Mouse (Mus musculus): ENCODE measurements at regions not wholly inside any gene's neighbourhood (a gene's known extent, or its start where the extent isn't known, plus 50 kb on each side); places are given as distances from the start of the nearest gene placed in this dataset.

DNA sequence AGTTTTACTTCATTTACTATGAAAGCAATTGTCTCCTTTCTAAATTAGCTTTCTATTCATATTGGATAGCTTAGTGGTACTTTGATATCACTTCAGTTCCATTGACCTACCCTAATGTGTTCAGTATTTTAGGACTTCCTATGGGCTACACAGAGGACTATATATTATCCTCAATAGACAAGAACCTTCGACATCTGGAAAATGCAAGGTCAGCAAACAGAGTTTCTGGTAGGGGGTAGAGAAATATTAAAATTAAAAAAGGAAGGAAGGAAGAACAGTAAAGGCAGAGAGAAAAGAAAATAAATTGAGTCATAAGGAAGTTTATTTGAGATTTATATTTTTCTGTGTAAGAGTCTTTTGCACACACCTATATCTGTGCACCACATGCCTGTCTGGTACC, 107.4 kb upstream of the Insig1 start:
- in situ Hi-C loops (cut with MboI; ENCODE audit: low sequenced_read_pairs in 2 of 2, unreplicated experiment in 2 of 2) = no loop called here
- Histone ChIP-seq H3K9ac (ENCODE audit: insufficient read depth, low read depth, low read length, poor library complexity, severe bottlenecking) (no peak overlapping the region), H3K4me3 (ENCODE audit: insufficient read depth in 1 of 2, low read depth in 1 of 2, low read length in 2 of 2, poor library complexity in 1 of 2, severe bottlenecking in 1 of 2) (no peak overlapping the region), H3K27ac (ENCODE audit: insufficient read depth, low read depth, low read length, poor library complexity, severe bottlenecking) (no peak overlapping the region), H3K36me3 (ENCODE audit: control insufficient read depth, insufficient read depth, low read length, poor library complexity, severe bottlenecking) (no peaks in the 10 kb centered on the region), H3K4me1 (ENCODE audit: control insufficient read depth in 2 of 2, insufficient read depth in 2 of 2, low read length in 2 of 2, poor library complexity in 1 of 2) (no peaks in the 10 kb centered on the region), H3K9me3 (ENCODE audit: control insufficient read depth, insufficient read depth, low read depth, low read length) (no peaks in the 10 kb centered on the region)
- TF ChIP-seq MAFK (IDR thresholded peaks at IDR 0.05; ENCODE audit: insufficient read depth, low read depth, low read length) (peak; percentile 69), HCFC1 (IDR thresholded peaks at IDR 0.05; ENCODE audit: borderline replicate concordance, insufficient read depth, low read length) (no peak)
- no peak for DNase-seq (ENCODE audit: low read depth, low spot score)

GRCm38 (mm10) chr5:27995186-27995585, 76.0 kb upstream of the Insig1 start:
- peak; percentile 45 for DNase-seq (ENCODE audit: low read depth, low spot score)
- in situ Hi-C loops (cut with MboI; ENCODE audit: low sequenced_read_pairs in 2 of 2, unreplicated experiment in 2 of 2) = no loop called here
- TF ChIP-seq ZC3H11A (IDR thresholded peaks at IDR 0.05; ENCODE audit: borderline replicate concordance, low read depth, low read length) (peak; percentile 56; the same call in 1 of the 2 replicates), CHD2 (IDR thresholded peaks at IDR 0.05; ENCODE audit: low read depth, low read length) (no peak)
- H3K9me3 ChIP-seq (ENCODE audit: control insufficient read depth, insufficient read depth, low read depth, low read length) = no peaks in the 10 kb centered on the region
- H3K36me3 ChIP-seq (ENCODE audit: control insufficient read depth, insufficient read depth, low read length, poor library complexity, severe bottlenecking) = no peaks in the 10 kb centered on the region
- H3K4me1 ChIP-seq (ENCODE audit: control insufficient read depth in 2 of 2, insufficient read depth in 2 of 2, low read length in 2 of 2, poor library complexity in 1 of 2) = no peaks in the 10 kb centered on the region
- no peak overlapping the region for H3K27ac ChIP-seq (ENCODE audit: insufficient read depth, low read depth, low read length, poor library complexity, severe bottlenecking)
- H3K9ac ChIP-seq (ENCODE audit: insufficient read depth, low read depth, low read length, poor library complexity, severe bottlenecking) = no peak overlapping the region
- no peak overlapping the region for H3K4me3 ChIP-seq (ENCODE audit: insufficient read depth in 1 of 2, low read depth in 1 of 2, low read length in 2 of 2, poor library complexity in 1 of 2, severe bottlenecking in 1 of 2)

DNA sequence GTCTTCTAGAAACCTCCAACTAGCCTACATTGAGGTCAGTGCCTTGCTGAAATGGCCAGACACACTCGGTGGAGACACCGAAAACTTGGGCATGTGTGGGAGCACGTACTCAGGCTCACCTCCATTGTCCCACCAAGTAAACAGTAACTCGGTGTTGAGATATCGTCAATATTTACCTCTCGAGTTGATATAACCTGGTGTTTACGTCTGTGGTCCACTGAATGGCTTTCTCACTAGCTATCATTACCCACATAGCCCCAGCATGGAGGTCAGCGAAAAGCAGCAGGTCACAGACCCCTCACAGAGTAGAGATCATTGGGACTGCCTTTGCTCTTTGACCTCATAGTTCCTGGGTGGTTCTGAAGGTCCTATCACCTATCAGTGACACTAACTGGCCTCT, 73.4 kb upstream of the Insig1 start:
- H3K9me3 ChIP-seq (ENCODE audit: control insufficient read depth, insufficient read depth, low read depth, low read length) = no peaks in the 10 kb centered on the region
- H3K4me3 ChIP-seq (ENCODE audit: insufficient read depth in 1 of 2, low read depth in 1 of 2, low read length in 2 of 2, poor library complexity in 1 of 2, severe bottlenecking in 1 of 2) = no peak overlapping the region
- no peak for TF ChIP-seq MAFK (IDR thresholded peaks at IDR 0.05; ENCODE audit: insufficient read depth, low read depth, low read length)
- no peak for TF ChIP-seq CHD2 (IDR thresholded peaks at IDR 0.05; ENCODE audit: low read depth, low read length)
- TF ChIP-seq HCFC1 (IDR thresholded peaks at IDR 0.05; ENCODE audit: borderline replicate concordance, insufficient read depth, low read length) = no peak
- TF ChIP-seq ZNF384 (IDR thresholded peaks at IDR 0.05; ENCODE audit: low read depth, low read length) = no peak
- no peak for TF ChIP-seq ZC3H11A (IDR thresholded peaks at IDR 0.05; ENCODE audit: borderline replicate concordance, low read depth, low read length)
- H3K36me3 ChIP-seq (ENCODE audit: control insufficient read depth, insufficient read depth, low read length, poor library complexity, severe bottlenecking) = no peaks in the 10 kb centered on the region
- no peak overlapping the region for H3K9ac ChIP-seq (ENCODE audit: insufficient read depth, low read depth, low read length, poor library complexity, severe bottlenecking)
- no peak overlapping the region for H3K27ac ChIP-seq (ENCODE audit: insufficient read depth, low read depth, low read length, poor library complexity, severe bottlenecking)
- no peak for DNase-seq (ENCODE audit: low read depth, low spot score)
- no peaks in the 10 kb centered on the region for H3K4me1 ChIP-seq (ENCODE audit: control insufficient read depth in 2 of 2, insufficient read depth in 2 of 2, low read length in 2 of 2, poor library complexity in 1 of 2)
- in situ Hi-C loops (cut with MboI; ENCODE audit: low sequenced_read_pairs in 2 of 2, unreplicated experiment in 2 of 2) = no loop called here

DNA sequence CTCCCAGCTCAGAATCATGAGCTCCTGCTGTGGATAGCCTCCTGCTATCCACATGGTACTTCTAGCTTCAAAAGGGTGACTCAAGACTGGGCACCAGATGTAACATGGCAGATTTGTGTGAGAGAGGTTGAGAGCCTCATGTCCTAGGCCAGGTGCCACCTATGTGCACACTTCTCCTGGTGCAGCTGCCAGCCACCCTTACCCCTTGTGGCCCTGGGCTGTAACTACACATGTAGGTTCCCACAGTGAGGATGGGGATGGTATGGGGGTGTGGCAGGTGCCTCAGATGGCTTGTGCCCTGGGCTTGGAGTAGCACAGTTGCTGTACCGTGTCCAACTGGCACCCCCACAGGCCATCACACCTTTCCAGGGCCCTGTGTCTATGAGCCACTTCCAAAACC, 68.2 kb upstream of the Insig1 start:
- H3K4me3 ChIP-seq (ENCODE audit: insufficient read depth in 1 of 2, low read depth in 1 of 2, low read length in 2 of 2, poor library complexity in 1 of 2, severe bottlenecking in 1 of 2) = no peak overlapping the region
- no peak for DNase-seq (ENCODE audit: low read depth, low spot score)
- TF ChIP-seq HCFC1 (IDR thresholded peaks at IDR 0.05; ENCODE audit: borderline replicate concordance, insufficient read depth, low read length) = no peak
- no peak for TF ChIP-seq ZC3H11A (IDR thresholded peaks at IDR 0.05; ENCODE audit: borderline replicate concordance, low read depth, low read length)
- no peak for TF ChIP-seq CHD2 (IDR thresholded peaks at IDR 0.05; ENCODE audit: low read depth, low read length)
- TF ChIP-seq MAFK (IDR thresholded peaks at IDR 0.05; ENCODE audit: insufficient read depth, low read depth, low read length) = no peak
- no peak for TF ChIP-seq ZNF384 (IDR thresholded peaks at IDR 0.05; ENCODE audit: low read depth, low read length)

DNA sequence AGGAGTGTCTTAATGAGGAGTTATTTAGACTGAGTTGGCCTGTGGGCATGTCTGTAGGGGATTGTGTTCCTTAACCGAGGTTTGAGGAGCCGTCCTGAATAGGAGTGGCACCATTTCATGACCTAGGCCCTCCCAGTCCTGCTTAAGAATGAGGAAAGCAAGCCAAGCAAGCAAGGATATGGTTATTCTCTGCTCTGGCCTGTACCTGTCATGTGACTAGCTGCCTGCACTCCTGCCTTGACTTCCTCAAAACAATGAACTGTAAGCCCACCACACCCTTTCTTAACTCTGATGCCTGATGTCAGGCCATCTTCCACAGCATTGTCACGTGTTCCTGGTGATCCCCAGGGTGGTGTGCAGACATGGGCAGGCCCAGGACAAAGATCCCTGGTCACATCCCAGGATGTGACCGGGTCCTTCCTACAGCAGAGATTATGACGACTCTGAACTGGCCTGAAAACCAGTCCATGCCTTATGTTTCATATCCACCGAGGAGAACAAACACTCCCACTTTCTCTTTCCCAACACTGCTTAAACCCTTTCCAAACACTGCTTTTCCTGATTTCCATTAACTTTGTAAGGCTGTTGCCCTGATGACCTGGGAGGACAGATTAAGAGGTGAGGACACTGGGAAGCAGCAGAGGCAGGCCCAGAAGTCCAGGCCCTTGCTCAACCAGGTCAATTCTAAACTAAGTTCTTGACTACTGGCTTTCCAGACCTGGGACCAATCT, 67.2 kb upstream of the Insig1 start:
- no peak for TF ChIP-seq MAFK (IDR thresholded peaks at IDR 0.05; ENCODE audit: insufficient read depth, low read depth, low read length)
- Histone ChIP-seq H3K9me3 (ENCODE audit: control insufficient read depth, insufficient read depth, low read depth, low read length) (no peaks in the 10 kb centered on the region), H3K36me3 (ENCODE audit: control insufficient read depth, insufficient read depth, low read length, poor library complexity, severe bottlenecking) (no peaks in the 10 kb centered on the region), H3K27ac (ENCODE audit: insufficient read depth, low read depth, low read length, poor library complexity, severe bottlenecking) (no peak overlapping the region), H3K4me3 (ENCODE audit: insufficient read depth in 1 of 2, low read depth in 1 of 2, low read length in 2 of 2, poor library complexity in 1 of 2, severe bottlenecking in 1 of 2) (no peak overlapping the region), H3K9ac (ENCODE audit: insufficient read depth, low read depth, low read length, poor library complexity, severe bottlenecking) (no peak overlapping the region), H3K4me1 (ENCODE audit: control insufficient read depth in 2 of 2, insufficient read depth in 2 of 2, low read length in 2 of 2, poor library complexity in 1 of 2) (no peaks in the 10 kb centered on the region)
- DNase-seq (ENCODE audit: low read depth, low spot score) = no peak
- in situ Hi-C loops (cut with MboI; ENCODE audit: low sequenced_read_pairs in 2 of 2, unreplicated experiment in 2 of 2) = no loop called here

More for the DNA sequence above, 68.2 kb upstream of the Insig1 start:
- in situ Hi-C loops (cut with MboI; ENCODE audit: low sequenced_read_pairs in 2 of 2, unreplicated experiment in 2 of 2) = no loop called here
- Histone ChIP-seq H3K36me3 (ENCODE audit: control insufficient read depth, insufficient read depth, low read length, poor library complexity, severe bottlenecking) (no peaks in the 10 kb centered on the region), H3K27ac (ENCODE audit: insufficient read depth, low read depth, low read length, poor library complexity, severe bottlenecking) (no peak overlapping the region), H3K9me3 (ENCODE audit: control insufficient read depth, insufficient read depth, low read depth, low read length) (no peaks in the 10 kb centered on the region), H3K4me1 (ENCODE audit: control insufficient read depth in 2 of 2, insufficient read depth in 2 of 2, low read length in 2 of 2, poor library complexity in 1 of 2) (no peaks in the 10 kb centered on the region), H3K9ac (ENCODE audit: insufficient read depth, low read depth, low read length, poor library complexity, severe bottlenecking) (no peak overlapping the region)

Measured in ES-E14 (cell line).